Mouse (Mus musculus) T-helper 2 cell (primary cell): ENCODE data around the gene Pnmt.

Source experiments
- in situ Hi-C: fragments of 300-600 bp; cut with MboI, MseI; formaldehyde crosslinking; loops from one replicate; pipeline ENCODE4 v1.15.1; 2025; ENCODE audit warnings: high pct_unique_total_duplicates

The Pnmt gene

DNA sequence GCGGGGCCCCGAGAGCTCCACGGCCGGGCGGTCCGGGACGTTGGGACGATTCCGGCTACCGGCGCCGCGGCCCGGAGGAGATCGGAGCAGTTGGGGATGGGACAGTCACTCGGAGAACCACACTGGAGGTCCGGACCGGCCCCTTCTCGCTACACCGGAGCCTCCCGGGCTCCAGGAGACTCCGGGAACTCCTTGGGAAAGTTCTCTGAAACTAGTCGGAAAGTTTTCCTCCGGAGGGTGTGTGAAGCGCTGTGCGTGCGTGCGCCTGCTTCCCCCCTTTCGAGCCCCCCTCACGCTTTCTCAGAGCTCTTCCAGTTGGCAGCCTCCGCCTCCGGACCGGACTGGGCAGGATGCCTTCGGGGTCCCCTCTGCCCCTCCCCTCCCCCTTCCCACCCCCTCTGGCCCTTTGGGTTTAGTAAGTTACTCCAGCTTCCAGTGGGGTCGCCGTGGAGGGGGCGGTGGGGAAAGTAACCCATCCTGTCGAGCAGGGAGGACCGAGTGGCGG lies 26.6 kb downstream of the Pnmt start:
- in situ Hi-C loops: no loop called here

DNA sequence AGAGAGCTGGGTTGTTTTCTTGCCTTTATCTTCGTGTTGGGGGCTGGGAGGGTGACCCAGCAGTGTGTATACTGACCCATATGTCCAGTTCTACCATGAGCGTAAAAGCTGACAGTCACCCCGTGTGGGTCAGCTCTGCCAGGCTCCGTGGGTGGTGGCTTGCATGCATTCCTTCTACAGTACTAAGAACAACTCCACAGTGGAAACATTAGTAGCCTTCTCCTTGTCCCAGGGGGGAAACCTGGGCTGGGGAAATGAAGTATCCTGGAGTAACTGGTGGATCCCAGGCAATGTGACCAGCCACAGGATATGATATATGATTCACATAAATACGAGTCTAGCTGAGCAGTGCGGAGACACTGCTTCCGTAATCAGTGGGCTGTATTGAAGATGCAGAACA lies 27.5 kb downstream of the Pnmt start:
- in situ Hi-C loops: no loop called here

DNA sequence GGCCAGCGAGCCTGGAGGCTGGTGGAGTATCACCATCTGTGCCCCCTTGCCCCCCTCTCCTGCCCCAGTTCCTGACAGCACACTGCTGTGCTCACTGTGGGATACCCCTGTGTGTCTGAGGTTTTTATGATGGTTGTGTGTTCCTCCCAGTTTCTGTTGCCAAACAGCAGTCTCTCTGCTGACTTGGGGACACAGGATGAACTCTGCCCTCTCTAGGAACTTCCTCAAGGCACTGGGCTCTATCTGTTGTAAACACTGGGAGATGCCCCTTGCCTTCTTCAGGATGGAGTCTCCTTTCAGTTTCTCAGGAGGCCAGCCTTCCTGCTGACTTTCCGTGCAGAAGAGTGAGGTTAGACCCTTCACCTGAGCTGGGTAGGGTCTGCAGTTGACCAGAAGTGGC lies 27.9 kb downstream of the Pnmt start:
- in situ Hi-C loops: no loop called here

DNA sequence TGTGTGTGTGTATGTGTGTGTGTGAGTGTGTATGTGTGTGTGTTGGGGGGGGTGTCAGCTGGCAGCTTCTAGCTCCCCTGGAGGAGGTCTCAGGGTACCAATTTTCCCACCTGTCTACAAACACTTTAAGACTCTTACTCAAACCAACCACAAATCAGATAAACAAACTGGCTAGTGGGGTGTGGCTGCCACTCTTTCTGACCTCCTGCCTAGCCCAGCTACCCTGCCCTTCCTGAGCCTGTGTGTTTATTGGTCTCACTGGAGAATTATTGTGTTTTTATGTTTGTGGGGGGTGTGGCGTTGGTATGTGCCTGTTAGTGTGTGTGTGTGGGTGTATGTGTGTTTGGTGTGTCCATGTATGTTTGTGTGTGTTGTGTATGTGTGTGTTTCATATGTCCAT lies 30.8 kb downstream of the Pnmt start:
- in situ Hi-C loops: no loop called here

DNA sequence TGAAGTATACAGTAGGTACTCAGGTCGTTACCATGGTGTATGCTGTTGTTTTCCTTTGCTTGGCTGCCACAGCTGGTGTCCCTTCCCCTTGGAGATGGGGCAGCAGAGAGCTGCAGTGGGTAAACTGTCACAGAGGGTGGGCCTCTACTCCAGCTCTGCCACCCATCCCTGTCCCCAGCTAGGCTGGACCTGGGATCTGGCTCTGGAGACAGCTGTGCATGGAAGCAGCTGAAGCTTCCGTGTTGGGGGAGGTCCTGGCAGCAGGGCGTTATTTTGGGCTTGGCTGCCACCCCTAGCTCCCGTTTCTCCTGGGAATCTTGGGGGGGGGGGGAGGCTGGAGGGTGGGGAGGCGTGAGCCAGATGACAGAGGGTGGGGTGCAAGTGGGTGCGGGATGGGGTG lies 32.0 kb downstream of the Pnmt start:
- in situ Hi-C loops: no loop called here

DNA sequence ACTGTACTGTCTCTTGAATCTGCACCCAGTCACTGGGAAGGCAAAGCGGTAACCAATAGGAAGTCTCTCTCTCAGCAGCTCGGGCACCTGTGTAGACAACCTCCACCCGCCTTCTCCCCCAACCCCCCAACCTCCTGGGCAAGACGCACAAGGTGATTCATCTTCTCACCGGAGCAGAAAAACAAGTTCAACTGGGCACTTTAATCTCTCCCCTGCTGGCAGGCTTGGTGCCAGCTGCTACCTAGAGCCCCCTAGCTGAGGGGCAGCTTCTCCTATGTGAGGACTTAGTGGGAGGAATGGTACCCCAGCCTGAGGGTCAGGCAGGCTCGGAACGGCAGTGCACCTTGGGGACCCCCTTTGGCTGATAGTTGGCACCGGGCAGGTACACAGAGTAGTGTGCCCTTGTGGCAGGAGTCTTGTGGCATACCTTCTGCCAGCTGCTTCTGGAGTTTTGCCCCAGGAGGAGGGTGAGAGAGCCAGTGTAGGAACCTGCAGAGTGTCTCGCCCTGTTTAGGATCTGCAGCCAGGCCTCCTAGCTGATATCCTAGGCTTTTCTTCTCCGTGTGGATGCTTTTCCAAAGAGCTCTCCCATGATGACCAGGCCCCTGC lies 32.8 kb downstream of the Pnmt start:
- in situ Hi-C loops: no loop called here

DNA sequence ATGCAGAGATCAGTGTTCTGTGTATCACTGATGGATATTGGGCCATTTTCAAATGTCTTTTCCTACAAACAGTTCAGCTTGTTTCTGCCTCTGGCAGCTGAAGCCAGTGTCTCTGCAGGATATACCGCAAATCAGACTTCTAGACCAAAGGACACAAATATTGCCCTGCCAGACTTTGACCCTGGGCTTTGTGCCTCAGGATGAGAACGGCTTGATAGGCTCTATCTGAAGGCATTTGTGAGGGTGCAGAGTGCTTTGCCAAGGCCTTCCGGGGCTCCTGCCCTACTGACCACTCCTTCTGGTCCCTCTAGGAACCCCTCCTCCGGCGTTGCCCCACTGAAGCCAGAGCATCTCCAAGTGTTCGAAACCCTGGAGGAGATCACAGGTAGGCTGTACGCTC lies 40.3 kb downstream of the Pnmt start:
- in situ Hi-C loops: no loop called here

DNA sequence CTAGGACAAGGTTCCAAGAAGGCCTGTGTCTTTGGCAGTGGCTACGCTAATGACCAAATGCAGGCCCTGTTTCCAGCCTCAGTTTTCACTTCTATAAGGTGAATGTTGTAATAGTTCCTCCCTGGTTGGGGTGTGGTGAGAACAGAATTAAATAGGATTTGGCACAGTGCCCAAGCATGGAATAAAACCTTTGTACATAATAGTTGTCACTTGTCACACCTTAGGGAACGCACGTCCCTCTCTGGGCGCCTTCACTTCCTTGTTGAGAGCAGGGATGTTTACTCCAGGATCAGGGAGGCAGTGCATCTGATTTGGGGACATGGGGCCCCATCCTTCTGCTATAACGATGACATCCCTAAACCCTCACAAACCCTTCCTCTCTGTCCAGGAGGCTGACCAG lies 42.2 kb downstream of the Pnmt start:
- in situ Hi-C loops: no loop called here

DNA sequence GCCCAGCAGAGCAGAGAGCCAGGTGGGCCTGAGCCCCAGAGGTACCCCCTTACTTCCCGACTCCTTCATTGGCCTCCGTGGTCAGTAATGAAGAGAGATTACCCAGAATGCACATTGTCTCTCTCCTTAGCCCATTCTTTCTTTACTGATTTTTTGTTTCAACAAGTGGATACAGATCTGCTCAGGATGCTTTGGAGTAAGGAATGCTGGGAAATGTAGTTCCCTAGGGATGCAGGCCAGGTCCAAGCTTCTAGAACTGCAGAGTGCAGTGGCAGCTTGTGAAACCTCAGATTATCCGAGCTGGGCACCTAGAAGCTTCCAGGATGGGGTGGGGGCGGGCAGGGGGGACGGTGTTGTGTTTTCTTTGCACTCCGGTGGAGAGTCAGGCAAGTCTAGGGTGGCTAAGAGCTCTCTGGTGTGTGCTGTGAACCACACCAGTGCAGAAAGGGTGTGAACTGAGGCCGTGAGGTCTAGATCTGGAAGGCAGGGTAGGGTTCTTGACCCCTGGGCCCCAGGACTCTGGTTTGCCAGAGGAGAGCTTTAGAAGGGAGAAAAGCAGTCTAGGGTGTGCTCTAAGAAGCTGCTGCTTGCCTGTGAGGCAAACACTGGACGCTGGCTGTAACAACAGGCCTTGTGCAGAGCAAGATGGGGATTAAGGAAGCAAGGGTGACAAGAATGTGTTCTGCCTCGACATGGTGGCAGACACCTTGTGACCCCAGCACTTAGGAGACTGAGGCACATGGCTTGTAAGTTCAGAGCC lies 45.7 kb downstream of the Pnmt start:
- in situ Hi-C loops: no loop called here

DNA sequence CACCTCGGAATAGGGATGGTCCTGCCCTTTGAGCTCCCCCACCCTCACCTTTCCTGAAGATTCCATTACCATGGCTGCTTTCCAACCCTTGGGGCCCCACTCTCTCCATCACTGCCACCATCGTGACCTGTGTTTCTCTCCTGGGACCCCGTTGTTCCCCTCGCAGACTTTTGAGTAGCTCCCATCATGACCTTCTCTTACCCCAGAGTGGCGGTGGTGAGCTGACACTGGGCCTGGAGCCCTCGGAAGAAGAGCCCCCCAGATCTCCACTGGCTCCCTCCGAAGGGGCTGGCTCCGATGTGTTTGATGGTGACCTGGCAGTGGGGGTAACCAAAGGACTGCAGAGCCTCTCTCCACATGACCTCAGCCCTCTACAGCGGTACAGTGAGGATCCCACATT lies 49.5 kb downstream of the Pnmt start:
- in situ Hi-C loops: no loop called here

DNA sequence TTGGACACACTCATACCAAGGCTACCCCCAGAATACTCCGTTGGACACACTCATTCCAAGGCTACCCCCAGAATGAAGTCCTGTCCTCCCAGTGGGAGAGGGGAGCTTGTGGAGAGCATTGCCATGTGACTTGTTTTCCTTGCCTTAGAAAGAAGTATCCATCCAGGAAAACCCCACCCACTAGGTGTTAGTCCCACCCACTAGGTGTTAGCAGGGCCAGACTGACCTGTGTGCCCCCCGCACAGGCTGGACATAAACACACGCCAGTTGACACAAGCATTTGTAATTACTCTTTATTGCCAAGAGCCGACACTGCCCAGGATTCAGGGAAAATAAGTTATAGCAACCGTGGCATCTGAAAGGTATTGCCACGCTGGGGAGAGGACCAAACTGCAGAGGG lies 51.2 kb downstream of the Pnmt start:
- in situ Hi-C loops: no loop called here
